Mouse (Mus musculus): ENCODE data around the gene Shb. TPM values are rescaled to one million over a fixed set of nuclear protein-coding genes. Genes with fewer than 3 reads are reported as not detected.
"Not testable (repeated sequence)": the region's sequence is repeated elsewhere in the genome, so short reads cannot be mapped to it uniquely, and the experiment has no call there.

The Shb gene
- polyA plus RNA-seq, 1 experiment from 2014 or later, result 3.5 TPM

DNA sequence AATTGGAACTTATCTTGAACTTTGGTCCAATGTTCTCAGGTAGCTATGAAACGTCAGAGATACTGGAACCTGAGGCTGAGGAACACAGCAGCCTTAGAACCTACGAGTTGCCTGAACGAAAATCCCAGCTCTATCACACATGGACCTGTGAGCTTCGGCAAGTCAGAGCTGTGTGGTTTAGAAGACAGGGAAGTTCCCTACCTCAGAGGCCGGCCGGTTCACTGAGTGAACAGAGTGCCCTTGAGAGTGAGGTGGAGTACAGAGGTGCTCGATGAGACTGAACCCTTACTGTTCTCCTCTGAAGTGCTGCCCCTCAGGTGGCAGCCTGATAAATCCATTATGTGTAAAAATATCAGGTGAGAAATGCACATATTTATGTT lies 128.8 kb downstream of the Shb start:
- Histone ChIP-seq H3K36me3 (ENCODE audit: control insufficient read depth, insufficient read depth, low read length) (peaks cover 25% of the 10 kb centered on the region), H3K4me3 (ENCODE audit: low read depth, low read length) (no peak overlapping the region), H3K27ac (ENCODE audit: low read length) (no peak overlapping the region), H3K4me1 (ENCODE audit: control insufficient read depth, insufficient read depth, low read length) (peaks cover 24% of the 10 kb centered on the region), H3K4me2 (ENCODE audit: low read length) (no peak overlapping the region), H3K9ac (ENCODE audit: low read depth, low read length) (no peak overlapping the region), H3K27me3 (ENCODE audit: control insufficient read depth, insufficient read depth, low read depth, low read length) (no peaks in the 10 kb centered on the region), H3K9me3 (replicated peaks; ENCODE audit: control insufficient read depth, low read length, poor library complexity, severe bottlenecking) (no peaks in the 10 kb centered on the region)
- WGBS, result 93% methylated on average over 7 of the region's 7 CpGs
- ATAC-seq, result no peak

DNA sequence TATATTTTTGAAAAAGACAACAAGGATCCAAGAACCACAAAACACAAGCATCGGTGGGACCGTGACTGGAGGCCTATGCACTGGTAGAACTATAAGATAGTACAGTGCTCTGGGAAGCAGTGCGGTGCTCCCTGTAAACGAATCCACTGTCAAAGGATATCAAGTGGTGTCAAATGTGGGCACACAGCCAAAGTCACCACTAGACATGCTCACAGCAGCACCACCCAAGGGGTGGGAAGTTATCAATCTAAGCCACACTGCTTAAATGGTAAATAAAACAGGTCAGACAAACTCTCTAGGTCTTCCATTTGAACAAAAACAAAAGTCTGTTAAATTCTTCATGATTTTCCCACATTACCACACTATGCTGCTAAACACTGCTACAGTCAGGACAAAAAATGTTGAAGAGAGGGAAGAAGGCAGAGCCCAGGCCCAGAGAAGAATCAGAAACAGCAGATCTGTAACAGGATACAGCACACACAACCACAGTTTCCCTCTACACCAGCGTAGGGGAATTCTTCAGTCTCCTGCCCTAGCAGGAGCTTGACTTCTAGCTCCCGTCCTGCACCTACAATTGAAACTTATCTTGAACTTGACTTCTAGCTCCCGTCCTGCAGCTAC lies 129.3 kb downstream of the Shb start:
- H3K4me1 ChIP-seq (ENCODE audit: control insufficient read depth, insufficient read depth, low read length), result peaks cover 24% of the 10 kb centered on the region
- H3K9me3 ChIP-seq (replicated peaks; ENCODE audit: control insufficient read depth, low read length, poor library complexity, severe bottlenecking), result no peaks in the 10 kb centered on the region
- H3K27me3 ChIP-seq (ENCODE audit: control insufficient read depth, insufficient read depth, low read depth, low read length), result no peaks in the 10 kb centered on the region
- WGBS, result 84% methylated on average over 7 of the region's 7 CpGs
- no peak overlapping the region for H3K9ac ChIP-seq (ENCODE audit: low read depth, low read length)
- H3K27ac ChIP-seq (ENCODE audit: low read length), result no peak overlapping the region
- ATAC-seq, result no peak
- no peak overlapping the region for H3K4me3 ChIP-seq (ENCODE audit: low read depth, low read length)
- H3K4me2 ChIP-seq (ENCODE audit: low read length), result no peak overlapping the region
- H3K36me3 ChIP-seq (ENCODE audit: control insufficient read depth, insufficient read depth, low read length), result peaks cover 26% of the 10 kb centered on the region

DNA sequence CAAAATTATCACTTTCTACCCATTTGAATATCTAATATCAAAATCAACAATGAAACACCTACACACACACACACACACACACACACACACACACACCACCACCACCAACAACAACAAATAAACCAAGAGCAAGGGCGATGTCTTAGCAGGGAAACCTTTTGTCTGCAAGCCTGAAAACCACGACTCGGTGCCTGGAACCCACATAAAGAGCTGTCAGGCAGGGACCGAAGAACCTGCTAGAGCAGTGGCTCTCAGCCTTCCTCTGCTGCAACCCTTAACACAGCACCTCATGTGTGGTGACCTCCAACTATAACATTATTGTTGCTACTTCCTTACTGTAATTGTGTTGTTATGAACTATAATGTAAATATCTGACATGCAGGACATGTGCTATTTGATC lies 130.0 kb downstream of the Shb start:
- peaks cover 27% of the 10 kb centered on the region for H3K36me3 ChIP-seq (ENCODE audit: control insufficient read depth, insufficient read depth, low read length)
- H3K27me3 ChIP-seq (ENCODE audit: control insufficient read depth, insufficient read depth, low read depth, low read length), result no peaks in the 10 kb centered on the region
- ATAC-seq, result no peak
- peaks cover 19% of the 10 kb centered on the region for H3K4me1 ChIP-seq (ENCODE audit: control insufficient read depth, insufficient read depth, low read length)
- no peak overlapping the region for H3K9ac ChIP-seq (ENCODE audit: low read depth, low read length)
- no peak overlapping the region for H3K4me3 ChIP-seq (ENCODE audit: low read depth, low read length)
- H3K9me3 ChIP-seq (replicated peaks; ENCODE audit: control insufficient read depth, low read length, poor library complexity, severe bottlenecking), result no peaks in the 10 kb centered on the region
- no peak overlapping the region for H3K4me2 ChIP-seq (ENCODE audit: low read length)
- 93% methylated on average over 4 of the region's 4 CpGs for WGBS
- H3K27ac ChIP-seq (ENCODE audit: low read length), result no peak overlapping the region

DNA sequence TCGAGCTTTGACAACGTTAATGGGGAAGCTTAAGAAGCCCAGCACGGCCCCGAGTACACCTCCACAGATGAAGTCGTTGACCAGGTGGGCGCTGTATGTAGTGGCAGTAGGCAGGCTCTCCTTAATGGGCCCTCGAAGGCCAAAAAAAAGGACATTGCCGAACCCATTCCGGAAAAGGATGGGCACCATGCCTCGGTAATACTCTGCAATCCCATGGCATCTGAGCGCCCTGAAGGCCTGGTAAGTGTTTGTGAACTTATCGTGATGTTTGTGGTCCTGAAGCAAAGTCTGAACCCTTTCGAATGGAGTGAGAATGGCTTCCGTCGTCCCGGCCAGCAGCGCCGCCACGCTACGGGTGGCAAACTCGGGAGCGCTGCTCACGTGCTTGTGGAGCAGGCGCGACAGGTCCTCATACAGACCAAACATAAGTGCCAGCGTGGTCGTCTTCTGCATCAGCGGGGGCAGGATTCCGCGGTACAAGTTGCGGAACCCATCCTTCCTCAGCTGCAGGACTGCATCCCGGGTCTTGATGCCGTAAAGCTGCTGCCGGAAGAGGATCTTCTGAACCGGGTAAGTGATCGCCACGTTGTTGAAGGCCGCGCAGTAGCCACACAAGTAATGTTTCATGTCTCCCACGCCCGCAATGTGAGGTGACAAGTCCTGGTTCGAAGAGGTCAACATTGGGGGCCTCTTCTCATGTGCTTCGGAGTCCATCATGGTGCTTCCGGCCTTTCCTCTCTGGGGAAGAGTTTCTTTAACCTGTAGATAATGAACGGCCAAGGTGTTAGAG lies 132.7 kb downstream of the Shb start:
- Histone ChIP-seq H3K4me1 (ENCODE audit: control insufficient read depth, insufficient read depth, low read length) (no peaks in the 10 kb centered on the region), H3K9ac (ENCODE audit: low read depth, low read length) (no peak overlapping the region), H3K27ac (ENCODE audit: low read length) (no peak overlapping the region), H3K9me3 (replicated peaks; ENCODE audit: control insufficient read depth, low read length, poor library complexity, severe bottlenecking) (no peaks in the 10 kb centered on the region), H3K4me2 (ENCODE audit: low read length) (no peak overlapping the region), H3K4me3 (ENCODE audit: low read depth, low read length) (no peak overlapping the region), H3K36me3 (ENCODE audit: control insufficient read depth, insufficient read depth, low read length) (peaks cover 27% of the 10 kb centered on the region), H3K27me3 (ENCODE audit: control insufficient read depth, insufficient read depth, low read depth, low read length) (no peaks in the 10 kb centered on the region)
- 96% methylated on average over 45 of the region's 45 CpGs for WGBS
- no peak for ATAC-seq

DNA sequence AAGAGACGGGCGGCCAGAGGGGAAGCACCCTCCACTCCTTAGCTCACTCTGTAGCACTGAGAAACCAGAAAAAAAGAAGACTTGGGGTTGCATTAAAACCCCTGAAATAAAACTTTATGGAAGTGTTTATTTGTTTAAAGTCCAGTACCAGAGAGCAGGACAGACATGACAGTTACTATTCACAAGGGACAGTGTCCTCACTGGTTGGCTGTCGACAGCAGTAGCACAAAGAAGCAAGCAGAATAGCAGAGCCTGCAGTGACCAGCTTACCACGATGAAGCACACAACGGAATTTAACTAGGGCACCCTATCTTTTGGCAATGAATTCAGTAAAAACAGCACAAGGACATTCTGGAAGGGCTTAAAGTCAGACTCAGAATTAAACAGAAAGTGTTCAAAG lies 134.0 kb downstream of the Shb start:
- ATAC-seq; H3K27me3 ChIP-seq (ENCODE audit: control insufficient read depth, insufficient read depth, low read depth, low read length); H3K4me1 ChIP-seq (ENCODE audit: control insufficient read depth, insufficient read depth, low read length); H3K4me3 ChIP-seq (ENCODE audit: low read depth, low read length); H3K9me3 ChIP-seq (replicated peaks; ENCODE audit: control insufficient read depth, low read length, poor library complexity, severe bottlenecking); H3K27ac ChIP-seq (ENCODE audit: low read length); H3K9ac ChIP-seq (ENCODE audit: low read depth, low read length); H3K4me2 ChIP-seq (ENCODE audit: low read length): not testable (repeated sequence)
- H3K36me3 ChIP-seq (ENCODE audit: control insufficient read depth, insufficient read depth, low read length), result peaks cover 21% of the 10 kb centered on the region
- WGBS, result 91% methylated on average over 5 of the region's 5 CpGs

DNA sequence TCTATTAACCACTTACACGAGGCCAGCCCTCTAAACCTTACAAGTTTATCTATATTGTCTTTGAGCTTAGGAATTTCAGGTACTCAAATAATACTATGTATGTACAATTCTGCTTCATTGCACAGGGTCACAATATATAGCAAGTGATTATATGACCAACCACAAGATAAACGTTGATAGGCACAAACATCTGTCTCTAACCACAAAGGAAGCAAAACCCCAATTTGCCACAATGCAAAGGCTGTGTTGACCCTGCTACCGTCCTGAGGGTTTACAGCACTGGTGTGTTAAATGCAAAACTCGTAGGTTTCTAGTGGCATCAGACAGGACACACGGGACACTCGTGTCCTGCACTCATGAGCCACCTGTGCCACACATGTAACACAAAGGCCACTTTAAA lies 136.1 kb downstream of the Shb start:
- WGBS, result 92% methylated on average over 6 of the region's 6 CpGs

DNA sequence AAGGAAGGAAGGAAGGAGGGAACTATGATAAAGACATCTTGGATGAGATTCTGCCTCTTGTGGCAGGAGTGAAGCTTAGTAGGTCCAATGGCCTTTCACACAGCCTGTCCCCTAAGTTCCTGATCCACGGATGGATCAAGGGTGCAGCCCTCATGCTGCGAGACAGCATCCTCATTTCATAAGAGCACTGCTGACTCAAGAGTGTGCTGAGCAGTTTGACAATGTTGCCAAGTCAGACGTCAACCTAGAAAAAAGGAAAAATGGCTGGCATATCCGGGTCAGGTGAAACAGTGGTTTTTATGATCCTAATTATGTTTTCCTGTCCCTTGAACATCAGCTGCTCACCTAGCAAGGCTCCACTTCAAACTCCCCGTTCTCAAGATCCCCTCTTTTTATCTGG lies 138.6 kb downstream of the Shb start:
- H3K27ac ChIP-seq (ENCODE audit: low read length), result no peak overlapping the region
- H3K9me3 ChIP-seq (replicated peaks; ENCODE audit: control insufficient read depth, low read length, poor library complexity, severe bottlenecking), result no peaks in the 10 kb centered on the region
- H3K9ac ChIP-seq (ENCODE audit: low read depth, low read length), result no peak overlapping the region
- H3K4me2 ChIP-seq (ENCODE audit: low read length), result no peak overlapping the region
- no peak for ATAC-seq
- no peaks in the 10 kb centered on the region for H3K4me1 ChIP-seq (ENCODE audit: control insufficient read depth, insufficient read depth, low read length)
- no peaks in the 10 kb centered on the region for H3K27me3 ChIP-seq (ENCODE audit: control insufficient read depth, insufficient read depth, low read depth, low read length)
- peaks cover 3% of the 10 kb centered on the region; the same call in 1 of the 2 replicates for H3K36me3 ChIP-seq (ENCODE audit: control insufficient read depth, insufficient read depth, low read length)
- 85% methylated on average over 5 of the region's 5 CpGs for WGBS
- no peak overlapping the region for H3K4me3 ChIP-seq (ENCODE audit: low read depth, low read length)

More for the DNA sequence above, 136.1 kb downstream of the Shb start:
- not testable (repeated sequence) for H3K4me2 ChIP-seq (ENCODE audit: low read length); H3K27me3 ChIP-seq (ENCODE audit: control insufficient read depth, insufficient read depth, low read depth, low read length); H3K4me3 ChIP-seq (ENCODE audit: low read depth, low read length); H3K4me1 ChIP-seq (ENCODE audit: control insufficient read depth, insufficient read depth, low read length); H3K27ac ChIP-seq (ENCODE audit: low read length); H3K9ac ChIP-seq (ENCODE audit: low read depth, low read length); H3K9me3 ChIP-seq (replicated peaks; ENCODE audit: control insufficient read depth, low read length, poor library complexity, severe bottlenecking); ATAC-seq
- H3K36me3 ChIP-seq (ENCODE audit: control insufficient read depth, insufficient read depth, low read length), result peaks cover 18% of the 10 kb centered on the region

DNA sequence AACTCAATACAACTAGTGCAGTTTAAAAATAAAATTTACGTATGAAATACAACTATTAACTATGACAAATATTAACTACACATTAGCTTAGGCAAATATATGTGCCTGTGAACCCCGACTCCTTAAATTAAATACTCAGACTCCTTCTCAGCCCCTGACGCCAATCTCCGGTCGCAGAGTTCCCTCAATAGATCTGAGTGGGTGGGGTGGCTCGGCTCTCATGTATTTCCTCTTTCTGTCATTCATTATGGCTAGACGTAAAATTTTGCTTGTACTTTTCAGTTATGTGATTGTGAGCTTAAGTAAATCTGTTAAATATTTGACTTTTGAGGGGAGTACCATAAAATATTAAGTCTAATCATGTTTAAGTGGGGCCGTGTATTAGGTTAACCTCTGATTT lies 139.3 kb downstream of the Shb start:
- Histone ChIP-seq H3K4me1 (ENCODE audit: control insufficient read depth, insufficient read depth, low read length) (no peaks in the 10 kb centered on the region), H3K27ac (ENCODE audit: low read length) (no peak overlapping the region), H3K4me3 (ENCODE audit: low read depth, low read length) (no peak overlapping the region), H3K36me3 (ENCODE audit: control insufficient read depth, insufficient read depth, low read length) (peaks cover under 1% of the 10 kb centered on the region; the same call in 1 of the 2 replicates), H3K9me3 (replicated peaks; ENCODE audit: control insufficient read depth, low read length, poor library complexity, severe bottlenecking) (no peaks in the 10 kb centered on the region), H3K9ac (ENCODE audit: low read depth, low read length) (no peak overlapping the region), H3K27me3 (ENCODE audit: control insufficient read depth, insufficient read depth, low read depth, low read length) (no peaks in the 10 kb centered on the region), H3K4me2 (ENCODE audit: low read length) (no peak overlapping the region)
- no peak for ATAC-seq
- WGBS, result 85% methylated on average over 8 of the region's 8 CpGs

DNA sequence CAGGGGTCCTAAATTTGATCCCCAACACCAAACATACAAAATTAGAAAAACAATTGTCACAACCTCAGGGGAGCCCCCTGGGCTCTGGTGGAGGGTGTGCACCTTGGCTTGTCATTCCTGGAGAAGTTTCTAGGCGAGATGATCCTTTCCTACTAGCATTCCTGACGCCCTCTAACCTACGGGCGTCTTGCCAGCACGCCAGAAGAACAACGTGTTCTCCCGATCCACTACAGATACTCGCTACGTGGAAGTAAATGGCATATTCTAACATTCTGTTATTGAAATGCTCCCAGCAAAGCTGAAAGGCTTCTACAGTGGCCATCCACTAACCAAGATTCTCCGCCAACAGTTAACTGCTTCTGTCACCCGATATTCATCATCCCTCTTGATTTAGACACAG lies 139.7 kb downstream of the Shb start:
- no peaks in the 10 kb centered on the region for H3K9me3 ChIP-seq (replicated peaks; ENCODE audit: control insufficient read depth, low read length, poor library complexity, severe bottlenecking)
- no peaks in the 10 kb centered on the region for H3K27me3 ChIP-seq (ENCODE audit: control insufficient read depth, insufficient read depth, low read depth, low read length)
- H3K4me3 ChIP-seq (ENCODE audit: low read depth, low read length), result no peak overlapping the region
- WGBS, result 76% methylated on average over 11 of the region's 11 CpGs
- no peaks in the 10 kb centered on the region for H3K36me3 ChIP-seq (ENCODE audit: control insufficient read depth, insufficient read depth, low read length)
- H3K27ac ChIP-seq (ENCODE audit: low read length), result no peak overlapping the region
- no peak for ATAC-seq
- H3K4me1 ChIP-seq (ENCODE audit: control insufficient read depth, insufficient read depth, low read length), result no peaks in the 10 kb centered on the region
- no peak overlapping the region for H3K4me2 ChIP-seq (ENCODE audit: low read length)
- H3K9ac ChIP-seq (ENCODE audit: low read depth, low read length), result no peak overlapping the region
